Mouse (Mus musculus): Measurements from ENCODE around the gene Twsg1.
A peak's percentile ranks its signal among the peaks of the same experiment; 100 is the strongest.
"Not testable (repeated sequence)": the region's sequence is repeated elsewhere in the genome, so short reads cannot be mapped to it uniquely, and the experiment has no call there.

Gene Twsg1

GRCm38 (mm10) chr17:65950622-65951404 is at the start of gene Twsg1:
TSS of gene Twsg1 (minus strand) at chr17:65951226.
- peak; percentile 88 for DNase-seq (ENCODE audit: low read depth, low spot score)

GRCm38 (mm10) chr17:65988151-65988820 is 37.3 kb upstream of the Twsg1 start:
- no peak for DNase-seq (ENCODE audit: low read depth, low spot score)

GRCm38 (mm10) chr17:65976720-65977119 is 25.7 kb upstream of the Twsg1 start:
- DNase-seq (ENCODE audit: low read depth, low spot score) = not testable (repeated sequence)

- no peak for DNase-seq (ENCODE audit: low read depth, low spot score)
Observed at GRCm38 (mm10) chr17:65967751-65968150, 16.7 kb upstream of the Twsg1 start.

GRCm38 (mm10) chr17:65962263-65962662 is 11.2 kb upstream of the Twsg1 start:
- no peak for DNase-seq (ENCODE audit: low read depth, low spot score)

GRCm38 (mm10) chr17:65961606-65962136 is 10.6 kb upstream of the Twsg1 start:
- no peak for DNase-seq (ENCODE audit: low read depth, low spot score)

GRCm38 (mm10) chr17:65959011-65959410 is 8.0 kb upstream of the Twsg1 start:
- no peak for DNase-seq (ENCODE audit: low read depth, low spot score)

GRCm38 (mm10) chr17:65958366-65958765 is 7.3 kb upstream of the Twsg1 start:
- no peak for DNase-seq (ENCODE audit: low read depth, low spot score)

GRCm38 (mm10) chr17:65957782-65958325 is 6.8 kb upstream of the Twsg1 start:
- no peak for DNase-seq (ENCODE audit: low read depth, low spot score)

- DNase-seq (ENCODE audit: low read depth, low spot score) = peak; percentile 46
Observed at GRCm38 (mm10) chr17:65956993-65957781, 6.2 kb upstream of the Twsg1 start.

- DNase-seq (ENCODE audit: low read depth, low spot score) = no peak
Observed at GRCm38 (mm10) chr17:65956140-65956539, 5.1 kb upstream of the Twsg1 start.

GRCm38 (mm10) chr17:65953959-65954358 is 2.9 kb upstream of the Twsg1 start:
- DNase-seq (ENCODE audit: low read depth, low spot score) = no peak

- no peak for DNase-seq (ENCODE audit: low read depth, low spot score)
Observed at GRCm38 (mm10) chr17:65952083-65952482, 1.1 kb upstream of the Twsg1 start.

- DNase-seq (ENCODE audit: low read depth, low spot score) = no peak
Observed at GRCm38 (mm10) chr17:65950183-65950582, 843 bp downstream of the Twsg1 start.

GRCm38 (mm10) chr17:65947307-65947706 is 3.7 kb downstream of the Twsg1 start:
- DNase-seq (ENCODE audit: low read depth, low spot score) = peak; percentile 64

GRCm38 (mm10) chr17:65945420-65945819 is 5.6 kb downstream of the Twsg1 start:
- DNase-seq (ENCODE audit: low read depth, low spot score) = no peak

GRCm38 (mm10) chr17:65942394-65942793 is 8.6 kb downstream of the Twsg1 start:
- no peak for DNase-seq (ENCODE audit: low read depth, low spot score)

- DNase-seq (ENCODE audit: low read depth, low spot score) = no peak
Observed at GRCm38 (mm10) chr17:65941275-65941674, 9.8 kb downstream of the Twsg1 start.

GRCm38 (mm10) chr17:65940221-65940620 is 10.8 kb downstream of the Twsg1 start:
- DNase-seq (ENCODE audit: low read depth, low spot score) = no peak

- DNase-seq (ENCODE audit: low read depth, low spot score) = no peak
Observed at GRCm38 (mm10) chr17:65939461-65940192, 11.4 kb downstream of the Twsg1 start.

GRCm38 (mm10) chr17:65937671-65938070 is 13.4 kb downstream of the Twsg1 start:
- DNase-seq (ENCODE audit: low read depth, low spot score) = no peak
